Mouse (Mus musculus): ENCODE data around the gene Hax1. TPM values are rescaled to one million over a fixed set of nuclear protein-coding genes. Genes with fewer than 3 reads are reported as not detected.

Hax1 gene
- 95.6 and 99.6 TPM in 2 replicates for polyA plus RNA-seq (2015; fragmentation: Nextera tagmentation; extraction: Ambion mirVana)

GRCm38 (mm10) chr3:89998612-89999054, at the start of gene Hax1:
Gene Hax1 (minus strand): TSS chr3:89998780.
- Histone ChIP-seq H3K9me3 (ENCODE audit: low read length) (no peaks in the 10 kb centered on the region), H3K9ac (replicated peaks) (peak within 1 kb of the TSS; percentile 86), H3K4me3 (ENCODE audit: low read depth, low read length) (peak within 1 kb of the TSS; percentile 83), H3K4me1 (ENCODE audit: insufficient read depth) (peaks cover 13% of the 10 kb centered on the region), H3K27ac (ENCODE audit: low read depth) (peak within 1 kb of the TSS; percentile 92), H3K36me3 (replicated peaks; ENCODE audit: insufficient read depth, low read length) (peaks cover 27% of the 10 kb centered on the region), H3K27me3 (ENCODE audit: insufficient read depth, low read length) (no peaks in the 10 kb centered on the region), H3K4me2 (ENCODE audit: low read depth, low read length) (peak within 1 kb of the TSS; percentile 97)
- under 1% methylated on average over 26 of the region's 26 CpGs for WGBS (ENCODE audit: insufficient replicate concordance)
- peak; percentile 14 for TF ChIP-seq CTCF (IDR thresholded peaks at IDR 0.05; ENCODE audit: low read depth)
- TF ChIP-seq EP300 (IDR thresholded peaks at IDR 0.05; ENCODE audit: low read depth): no peak; the same call in 1 of the 2 replicates
- ATAC-seq (peak; percentile 97), DNase-seq (peak; percentile 95)

GRCm38 (mm10) chr3:90036263-90036662, 37.7 kb upstream of the Hax1 start:
- no peaks in the 10 kb centered on the region for H3K27me3 ChIP-seq (ENCODE audit: insufficient read depth, low read length)
- H3K4me2 ChIP-seq (ENCODE audit: low read depth, low read length): no peak overlapping the region
- DNase-seq (no peak), ATAC-seq (no peak)
- H3K9me3 ChIP-seq (ENCODE audit: low read length): no peaks in the 10 kb centered on the region
- H3K27ac ChIP-seq (ENCODE audit: low read depth): no peak overlapping the region
- no peak overlapping the region for H3K9ac ChIP-seq (replicated peaks)
- TF ChIP-seq CTCF (IDR thresholded peaks at IDR 0.05; ENCODE audit: low read depth) (no peak), EP300 (IDR thresholded peaks at IDR 0.05; ENCODE audit: low read depth) (no peak)
- no peak overlapping the region for H3K4me3 ChIP-seq (ENCODE audit: low read depth, low read length)
- no peaks in the 10 kb centered on the region for H3K4me1 ChIP-seq (ENCODE audit: insufficient read depth)
- WGBS (ENCODE audit: insufficient replicate concordance): 85% methylated on average over 1 of the region's 1 CpGs
- H3K36me3 ChIP-seq (replicated peaks; ENCODE audit: insufficient read depth, low read length): peaks cover 72% of the 10 kb centered on the region

- H3K27me3 ChIP-seq (ENCODE audit: insufficient read depth, low read length): no peaks in the 10 kb centered on the region
- no peak overlapping the region for H3K27ac ChIP-seq (ENCODE audit: low read depth)
- WGBS (ENCODE audit: insufficient replicate concordance): 81% methylated on average over 2 of the region's 2 CpGs
- ATAC-seq (no peak), DNase-seq (no peak)
- H3K9me3 ChIP-seq (ENCODE audit: low read length): no peaks in the 10 kb centered on the region
- no peak overlapping the region for H3K4me2 ChIP-seq (ENCODE audit: low read depth, low read length)
- no peak overlapping the region for H3K4me3 ChIP-seq (ENCODE audit: low read depth, low read length)
- peaks cover 77% of the 10 kb centered on the region for H3K36me3 ChIP-seq (replicated peaks; ENCODE audit: insufficient read depth, low read length)
- H3K9ac ChIP-seq (replicated peaks): no peak overlapping the region
- TF ChIP-seq CTCF (IDR thresholded peaks at IDR 0.05; ENCODE audit: low read depth): no peak
- TF ChIP-seq EP300 (IDR thresholded peaks at IDR 0.05; ENCODE audit: low read depth): peak; percentile 48; the same call in 1 of the 2 replicates
- H3K4me1 ChIP-seq (ENCODE audit: insufficient read depth): no peaks in the 10 kb centered on the region
Observed at GRCm38 (mm10) chr3:90034653-90035052, 36.1 kb upstream of the Hax1 start.

- Histone ChIP-seq H3K9ac (replicated peaks) (no peak overlapping the region), H3K27ac (ENCODE audit: low read depth) (no peak overlapping the region), H3K27me3 (ENCODE audit: insufficient read depth, low read length) (no peaks in the 10 kb centered on the region), H3K4me3 (ENCODE audit: low read depth, low read length) (no peak overlapping the region), H3K4me1 (ENCODE audit: insufficient read depth) (no peaks in the 10 kb centered on the region), H3K36me3 (replicated peaks; ENCODE audit: insufficient read depth, low read length) (peaks cover 96% of the 10 kb centered on the region), H3K4me2 (ENCODE audit: low read depth, low read length) (no peak overlapping the region), H3K9me3 (ENCODE audit: low read length) (no peaks in the 10 kb centered on the region)
- ATAC-seq (no peak), DNase-seq (no peak)
- WGBS (ENCODE audit: insufficient replicate concordance): 76% methylated on average over 4 of the region's 4 CpGs
- no peak for TF ChIP-seq EP300 (IDR thresholded peaks at IDR 0.05; ENCODE audit: low read depth)
- TF ChIP-seq CTCF (IDR thresholded peaks at IDR 0.05; ENCODE audit: low read depth): no peak
Observed at GRCm38 (mm10) chr3:90016626-90017025, 18.0 kb upstream of the Hax1 start.

- Histone ChIP-seq H3K4me1 (ENCODE audit: insufficient read depth) (no peaks in the 10 kb centered on the region), H3K9me3 (ENCODE audit: low read length) (no peaks in the 10 kb centered on the region), H3K36me3 (replicated peaks; ENCODE audit: insufficient read depth, low read length) (peaks cover 85% of the 10 kb centered on the region), H3K9ac (replicated peaks) (no peak overlapping the region), H3K4me3 (ENCODE audit: low read depth, low read length) (no peak overlapping the region), H3K27me3 (ENCODE audit: insufficient read depth, low read length) (no peaks in the 10 kb centered on the region), H3K4me2 (ENCODE audit: low read depth, low read length) (no peak overlapping the region), H3K27ac (ENCODE audit: low read depth) (no peak overlapping the region)
- 76% methylated on average over 2 of the region's 2 CpGs for WGBS (ENCODE audit: insufficient replicate concordance)
- TF ChIP-seq EP300 (IDR thresholded peaks at IDR 0.05; ENCODE audit: low read depth) (no peak), CTCF (IDR thresholded peaks at IDR 0.05; ENCODE audit: low read depth) (no peak)
- DNase-seq: no peak
- ATAC-seq: no peak
Observed at GRCm38 (mm10) chr3:90010291-90010690, 11.7 kb upstream of the Hax1 start.

- Histone ChIP-seq H3K27ac (ENCODE audit: low read depth) (peak overlapping the region; percentile 18; the same call in 1 of the 2 replicates), H3K36me3 (replicated peaks; ENCODE audit: insufficient read depth, low read length) (peaks cover 60% of the 10 kb centered on the region), H3K4me2 (ENCODE audit: low read depth, low read length) (peak overlapping the region; percentile 7; the same call in 1 of the 2 replicates), H3K9me3 (ENCODE audit: low read length) (no peaks in the 10 kb centered on the region), H3K27me3 (ENCODE audit: insufficient read depth, low read length) (no peaks in the 10 kb centered on the region), H3K4me3 (ENCODE audit: low read depth, low read length) (no peak overlapping the region), H3K4me1 (ENCODE audit: insufficient read depth) (peaks cover 4% of the 10 kb centered on the region), H3K9ac (replicated peaks) (no peak overlapping the region)
- TF ChIP-seq EP300 (IDR thresholded peaks at IDR 0.05; ENCODE audit: low read depth) (no peak), CTCF (IDR thresholded peaks at IDR 0.05; ENCODE audit: low read depth) (no peak)
- DNase-seq (no peak), ATAC-seq (no peak)
- WGBS (ENCODE audit: insufficient replicate concordance): 49% methylated on average over 3 of the region's 3 CpGs
Observed at GRCm38 (mm10) chr3:90004091-90004796, 5.7 kb upstream of the Hax1 start.
